Mouse (Mus musculus) intestine, embryonic 15.5 days (tissue): ENCODE data around the gene Arhgap15. TPM values are rescaled to one million over a fixed set of nuclear protein-coding genes. Genes with fewer than 3 reads are reported as not detected.

Experiments used
- ATAC-seq: fragments of 200-750 bp; cut with Nextera tagmentation; 2 replicates; pipeline ENCODE4 v1.8.0; 2017; ENCODE audit warnings: moderate TSS enrichment, moderate library complexity
- H3K27ac ChIP-seq: fragments of 300-500 bp; sonication (generic); 2 replicates; pipeline ENCODE4 v1.5.1; 2015; ENCODE audit warnings: mild to moderate bottlenecking, inconsistent platforms
- H3K27me3 ChIP-seq: fragments of 300-500 bp; sonication (generic); replicated peaks from 2 replicates; pipeline ENCODE4 v1.6.1; 2015; ENCODE audit warnings: inconsistent platforms
- H3K36me3 ChIP-seq: fragments of 300-500 bp; sonication (generic); 2 replicates; pipeline ENCODE4 v1.6.1; 2015; ENCODE audit warnings: inconsistent platforms
- H3K4me1 ChIP-seq: fragments of 300-500 bp; sonication (generic); replicated peaks from 2 replicates; pipeline ENCODE4 v1.6.1; 2015; ENCODE audit warnings: inconsistent platforms
- H3K4me2 ChIP-seq: fragments of 300-500 bp; sonication (generic); replicated peaks from 2 replicates; pipeline ENCODE4 v1.6.1; 2015; ENCODE audit warnings: mild to moderate bottlenecking, inconsistent platforms
- H3K4me3 ChIP-seq: fragments of 300-500 bp; sonication (generic); replicated peaks from 2 replicates; pipeline ENCODE4 v1.5.1; 2015; ENCODE audit warnings: inconsistent platforms
- H3K9ac ChIP-seq: fragments of 300-500 bp; sonication (generic); 2 replicates; pipeline ENCODE4 v1.6.1; 2015; ENCODE audit warnings: inconsistent platforms
- H3K9me3 ChIP-seq: fragments of 300-500 bp; sonication (generic); 2 replicates; pipeline ENCODE4 v1.6.1; 2016; ENCODE audit warnings: inconsistent platforms
- WGBS: fragments of 180-500 bp; shearing (Covaris S2); methylation state at CpG from one replicate; pipeline ENCODE4 v1.1.7; 2015; 5-methylcytosine and 5-hydroxymethylcytosine counted together
- polyA plus RNA-seq: library from polyadenylated mRNA; unstranded; fragments of >200 nt; fragmentation: Nextera tagmentation; extraction: Ambion mirVana; gene quantifications from 2 replicates; pipeline ENCODE4 v1.2.1, GENCODE M21; 2015

The Arhgap15 gene
- polyA plus RNA-seq, 1 experiment from 2014 or later, result 1.6 TPM

DNA sequence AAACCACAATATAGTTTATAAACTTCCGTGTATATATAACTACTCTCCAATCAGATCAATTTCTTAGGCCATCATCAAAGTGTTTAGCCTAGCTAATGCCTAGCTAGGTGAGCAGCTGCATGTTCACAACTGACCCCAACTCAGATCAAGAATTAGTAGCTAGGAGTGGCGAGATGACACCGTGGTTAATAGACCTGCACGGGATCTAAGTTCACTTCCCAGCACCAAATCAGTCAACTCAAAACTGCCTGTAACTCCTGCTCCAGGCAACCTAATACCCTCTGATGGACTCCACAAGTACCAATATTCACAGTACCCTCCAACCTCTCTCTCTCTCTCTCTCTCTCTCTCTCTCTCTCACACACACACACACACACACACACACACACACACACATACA is 570.9 kb downstream of the Arhgap15 start:
- Histone ChIP-seq H3K36me3 (no peaks in the 10 kb centered on the region), H3K27me3 (no peaks in the 10 kb centered on the region), H3K9me3 (no peaks in the 10 kb centered on the region), H3K4me3 (no peak overlapping the region), H3K9ac (no peak overlapping the region), H3K27ac (no peak overlapping the region), H3K4me1 (no peaks in the 10 kb centered on the region), H3K4me2 (no peak overlapping the region)
- WGBS, result 91% methylated on average over 4 of the region's 4 CpGs
- ATAC-seq, result no peak

DNA sequence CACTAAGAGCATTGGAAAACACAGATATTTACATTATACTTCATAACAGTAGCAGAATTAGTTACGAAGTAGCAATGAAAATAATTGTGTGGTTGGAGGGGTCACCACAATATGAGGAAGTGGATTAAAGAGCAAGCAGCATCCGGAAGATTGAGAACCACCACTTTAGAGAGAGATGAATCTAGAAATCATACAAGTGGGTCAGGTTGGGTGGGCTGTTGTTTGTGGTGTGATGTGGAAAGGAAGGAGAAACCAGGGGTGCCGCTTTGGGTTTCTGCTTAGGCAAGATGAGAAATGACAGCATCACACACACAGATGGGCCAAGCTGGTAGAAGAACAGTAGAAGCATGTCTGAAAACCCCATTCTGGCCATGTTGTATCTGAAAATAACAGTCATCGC is 575.2 kb downstream of the Arhgap15 start:
- H3K9me3 ChIP-seq, result no peaks in the 10 kb centered on the region
- ATAC-seq, result no peak
- no peaks in the 10 kb centered on the region for H3K36me3 ChIP-seq
- no peaks in the 10 kb centered on the region for H3K27me3 ChIP-seq
- no peaks in the 10 kb centered on the region for H3K4me1 ChIP-seq
- no peak overlapping the region for H3K9ac ChIP-seq
- WGBS, result 88% methylated on average over 4 of the region's 4 CpGs
- no peak overlapping the region for H3K4me3 ChIP-seq
- no peak overlapping the region for H3K4me2 ChIP-seq
- H3K27ac ChIP-seq, result no peak overlapping the region

DNA sequence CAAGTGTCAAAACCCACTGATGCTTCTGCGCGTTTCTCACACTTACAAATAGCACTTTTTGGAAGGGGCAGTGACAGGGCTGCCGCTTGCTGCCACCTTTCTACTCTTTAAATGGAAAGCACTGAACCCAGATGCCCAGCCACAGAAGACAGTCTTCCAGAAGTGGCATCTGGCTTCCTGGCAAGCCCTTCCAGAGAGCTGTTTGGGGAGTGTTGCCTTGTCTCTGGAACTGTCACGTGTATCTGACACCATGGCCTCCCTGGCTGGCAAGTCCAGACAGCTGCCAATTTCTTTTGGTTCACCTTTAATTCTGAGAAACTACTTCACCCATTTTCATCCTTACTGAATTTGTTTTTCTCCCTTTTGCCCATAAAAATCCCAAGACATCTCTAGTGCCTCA is 584.7 kb downstream of the Arhgap15 start:
- Histone ChIP-seq H3K9me3 (no peaks in the 10 kb centered on the region), H3K27ac (no peak overlapping the region), H3K4me3 (no peak overlapping the region), H3K9ac (no peak overlapping the region), H3K4me1 (no peaks in the 10 kb centered on the region), H3K4me2 (no peak overlapping the region), H3K27me3 (no peaks in the 10 kb centered on the region), H3K36me3 (no peaks in the 10 kb centered on the region)
- 82% methylated on average over 4 of the region's 4 CpGs for WGBS
- no peak for ATAC-seq

DNA sequence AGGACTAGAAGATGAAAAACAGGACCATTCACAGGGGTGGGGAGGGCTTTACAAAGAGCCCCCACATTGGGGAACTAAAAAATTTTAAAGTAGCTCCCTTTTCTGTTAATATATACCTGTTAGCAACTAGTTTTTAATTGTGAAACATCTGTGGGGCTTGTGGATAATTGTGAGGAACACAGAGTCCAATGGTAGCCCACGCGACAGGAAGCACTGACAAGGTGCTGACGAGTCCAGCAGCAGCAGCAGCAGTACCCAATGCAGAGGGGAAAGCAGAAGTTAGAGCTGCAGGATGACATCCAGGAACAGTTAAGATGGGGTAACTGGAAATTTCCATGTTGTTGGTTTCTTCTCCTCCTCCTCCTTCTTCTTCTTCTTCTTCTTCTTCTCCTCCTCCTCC is 585.4 kb downstream of the Arhgap15 start:
- Histone ChIP-seq H3K4me3 (no peak overlapping the region), H3K27ac (no peak overlapping the region)

DNA sequence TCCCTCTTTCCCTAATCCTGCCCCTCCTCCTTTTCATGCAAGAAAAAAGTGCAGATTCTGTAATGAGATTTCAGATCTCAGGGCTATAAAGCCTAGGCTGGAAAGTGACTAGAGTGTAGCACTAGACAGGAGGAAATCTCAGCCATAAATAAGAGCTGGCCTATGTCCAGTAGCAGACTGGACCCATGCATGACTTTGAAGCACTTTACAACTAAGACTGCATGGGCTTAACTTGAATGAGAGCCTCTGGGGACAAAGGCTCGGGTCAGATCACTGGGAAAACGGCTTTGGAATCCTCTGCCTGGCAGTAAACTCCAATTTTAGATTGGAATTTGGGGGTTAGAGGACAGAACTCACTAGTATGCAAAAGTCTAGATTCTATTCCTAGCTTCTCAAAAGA is 585.9 kb downstream of the Arhgap15 start:
- Histone ChIP-seq H3K36me3 (no peaks in the 10 kb centered on the region), H3K9ac (no peak overlapping the region), H3K9me3 (no peaks in the 10 kb centered on the region), H3K4me3 (no peak overlapping the region), H3K27ac (no peak overlapping the region), H3K27me3 (no peaks in the 10 kb centered on the region), H3K4me1 (no peaks in the 10 kb centered on the region), H3K4me2 (no peak overlapping the region)
- WGBS, result 39% methylated on average over 2 of the region's 2 CpGs
- ATAC-seq, result no peak

More for the DNA sequence above, 585.4 kb downstream of the Arhgap15 start:
- Histone ChIP-seq H3K27me3 (no peaks in the 10 kb centered on the region), H3K36me3 (no peaks in the 10 kb centered on the region), H3K9ac (no peak overlapping the region), H3K4me2 (no peak overlapping the region), H3K9me3 (no peaks in the 10 kb centered on the region), H3K4me1 (no peaks in the 10 kb centered on the region)
- WGBS, result 76% methylated on average over 3 of the region's 3 CpGs
- ATAC-seq, result no peak

DNA sequence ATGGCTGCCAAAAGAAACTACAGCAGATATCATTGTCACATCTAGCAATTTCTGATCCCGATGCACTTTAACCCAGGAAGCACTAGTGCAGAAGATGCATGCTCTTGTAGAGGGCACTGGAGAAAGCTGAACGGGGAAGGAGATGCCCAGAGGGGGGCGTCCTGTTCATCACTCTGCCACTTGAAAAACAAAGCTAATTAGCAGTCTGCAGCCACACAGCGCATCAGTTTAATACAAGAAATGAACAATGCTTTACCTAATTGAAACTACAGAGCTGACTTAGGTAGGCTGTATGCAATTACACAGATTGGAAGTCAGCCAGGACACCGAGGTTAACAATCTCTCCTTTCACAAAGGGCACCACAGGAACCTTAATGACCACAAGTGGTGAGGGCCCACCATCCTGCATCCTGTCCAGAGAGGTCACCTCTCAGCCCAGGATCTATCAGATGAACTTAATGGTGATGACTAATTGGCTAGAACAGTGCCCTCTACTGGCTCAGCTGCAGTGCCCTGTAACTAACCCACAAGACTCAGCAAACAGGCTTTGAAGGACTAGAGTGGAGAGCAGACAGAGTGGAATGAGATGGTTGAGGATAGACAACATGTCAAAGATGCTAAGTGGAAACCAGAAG is 588.2 kb downstream of the Arhgap15 start:
- Histone ChIP-seq H3K4me3 (no peak overlapping the region), H3K4me2 (no peak overlapping the region), H3K4me1 (peaks cover 3% of the 10 kb centered on the region; the same call in 1 of the 2 replicates), H3K27me3 (no peaks in the 10 kb centered on the region), H3K9me3 (no peaks in the 10 kb centered on the region), H3K9ac (no peak overlapping the region), H3K27ac (no peak overlapping the region), H3K36me3 (no peaks in the 10 kb centered on the region)
- ATAC-seq, result no peak
- WGBS, result 80% methylated on average over 5 of the region's 5 CpGs

DNA sequence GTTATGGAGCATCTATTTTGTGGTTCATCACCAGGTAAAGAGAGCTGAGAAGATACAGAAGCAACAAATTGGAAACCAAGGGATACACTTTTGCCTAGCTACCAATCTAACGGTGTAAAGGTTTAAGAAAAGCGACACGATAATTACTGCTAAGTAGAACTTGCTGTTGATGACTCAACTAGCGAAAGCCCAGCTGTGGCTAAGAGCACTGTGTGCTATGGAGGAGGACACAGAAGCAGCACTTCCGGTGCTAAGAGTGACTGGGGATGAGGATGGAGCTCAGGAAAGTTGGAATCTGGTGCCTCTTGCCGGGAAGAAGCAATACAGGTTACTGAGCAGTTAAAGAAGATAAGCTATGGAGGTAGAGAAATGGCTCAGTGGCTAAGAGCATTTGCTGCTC is 589.8 kb downstream of the Arhgap15 start:
- H3K4me2 ChIP-seq, result no peak overlapping the region
- H3K4me1 ChIP-seq, result peaks cover 3% of the 10 kb centered on the region; the same call in 1 of the 2 replicates
- H3K27ac ChIP-seq, result no peak overlapping the region
- no peaks in the 10 kb centered on the region for H3K36me3 ChIP-seq
- WGBS, result 90% methylated on average over 6 of the region's 6 CpGs
- no peaks in the 10 kb centered on the region for H3K27me3 ChIP-seq
- no peak overlapping the region for H3K4me3 ChIP-seq
- no peaks in the 10 kb centered on the region for H3K9me3 ChIP-seq
- no peak overlapping the region for H3K9ac ChIP-seq
- no peak for ATAC-seq

DNA sequence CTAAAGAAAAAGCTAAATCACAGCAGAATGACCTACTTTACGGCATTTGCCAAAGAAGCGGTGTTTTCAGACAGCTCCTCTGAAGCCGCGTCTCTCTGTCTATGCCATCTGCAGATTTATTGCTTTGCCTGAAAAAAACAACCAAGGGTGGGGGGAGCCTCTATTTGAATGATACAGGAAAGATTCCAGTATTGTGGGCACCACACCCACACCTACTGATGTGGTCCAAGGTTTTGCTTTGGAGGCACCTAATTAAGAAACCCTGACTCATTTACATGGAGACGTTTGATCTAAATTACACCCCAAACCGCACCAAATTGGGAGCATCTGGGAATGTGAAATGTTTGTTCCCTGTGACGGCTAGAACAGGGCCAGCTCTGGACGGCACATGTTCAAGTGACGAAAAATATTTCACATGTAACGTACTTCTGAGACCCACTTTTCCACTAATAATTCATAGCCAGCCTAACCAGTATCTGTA is 592.5 kb downstream of the Arhgap15 start:
- Histone ChIP-seq H3K4me1 (peaks cover 3% of the 10 kb centered on the region; the same call in 1 of the 2 replicates), H3K36me3 (no peaks in the 10 kb centered on the region), H3K9me3 (no peaks in the 10 kb centered on the region), H3K27me3 (no peaks in the 10 kb centered on the region), H3K27ac (no peak overlapping the region), H3K9ac (no peak overlapping the region), H3K4me2 (no peak overlapping the region), H3K4me3 (no peak overlapping the region)
- 71% methylated on average over 10 of the region's 10 CpGs for WGBS
- ATAC-seq, result no peak

DNA sequence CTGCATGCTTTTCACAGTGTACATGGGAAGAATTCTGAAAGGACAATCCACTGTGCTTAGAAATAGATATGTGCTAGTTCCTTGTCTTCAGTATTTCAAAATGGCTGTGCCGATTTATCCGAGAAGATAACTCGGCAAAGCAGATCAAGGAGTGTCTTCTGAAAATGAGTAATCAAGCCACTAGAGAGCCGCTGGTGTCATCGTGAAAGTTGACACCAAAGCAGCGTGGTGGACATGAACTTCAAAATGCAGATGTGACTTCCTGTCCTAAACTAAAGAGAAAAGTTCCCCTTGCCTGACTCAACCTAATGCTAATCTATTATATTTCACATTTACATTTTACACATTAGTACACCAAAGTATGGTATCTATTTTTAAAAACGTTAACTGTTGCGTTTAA is 596.2 kb downstream of the Arhgap15 start:
- Histone ChIP-seq H3K9me3 (no peaks in the 10 kb centered on the region), H3K36me3 (no peaks in the 10 kb centered on the region), H3K4me2 (no peak overlapping the region), H3K27me3 (no peaks in the 10 kb centered on the region), H3K4me1 (peaks cover 3% of the 10 kb centered on the region; the same call in 1 of the 2 replicates), H3K27ac (no peak overlapping the region), H3K9ac (no peak overlapping the region), H3K4me3 (no peak overlapping the region)
- no peak for ATAC-seq
- 93% methylated on average over 8 of the region's 8 CpGs for WGBS

DNA sequence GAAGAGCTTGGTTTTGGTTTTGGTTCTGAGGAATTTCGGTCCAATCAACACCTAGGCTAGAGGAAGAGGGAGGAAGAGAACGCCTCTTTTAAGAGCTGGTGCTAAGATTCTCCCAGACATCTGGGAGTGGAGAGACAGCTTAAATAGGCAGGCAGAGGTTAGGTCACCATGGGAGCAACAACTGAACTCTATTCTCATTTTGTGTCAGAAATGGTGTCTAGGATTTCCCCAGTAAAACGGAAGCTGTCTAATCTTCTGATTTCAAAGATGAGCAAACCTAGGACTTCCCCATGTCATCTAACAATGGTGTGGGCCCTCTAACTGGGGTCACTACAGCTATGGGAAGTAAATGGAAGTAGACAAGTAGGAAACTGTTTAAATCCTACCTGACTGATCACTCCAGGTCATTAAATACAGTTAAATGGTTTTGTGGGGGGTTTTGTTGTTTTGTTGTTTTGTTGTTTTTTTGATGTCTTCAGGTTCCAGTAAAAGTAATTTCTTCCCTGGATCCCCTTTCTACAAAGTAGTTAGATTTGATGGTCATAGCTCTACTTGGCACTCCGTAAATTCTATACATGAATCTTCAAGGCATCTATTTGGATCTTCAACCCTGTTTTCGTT is 596.8 kb downstream of the Arhgap15 start:
- no peak overlapping the region for H3K4me2 ChIP-seq
- no peaks in the 10 kb centered on the region for H3K27me3 ChIP-seq
- peaks cover 3% of the 10 kb centered on the region; the same call in 1 of the 2 replicates for H3K4me1 ChIP-seq
- H3K9me3 ChIP-seq, result no peaks in the 10 kb centered on the region
- ATAC-seq, result no peak
- H3K36me3 ChIP-seq, result no peaks in the 10 kb centered on the region
- H3K9ac ChIP-seq, result no peak overlapping the region
- no peak overlapping the region for H3K4me3 ChIP-seq
- no peak overlapping the region for H3K27ac ChIP-seq
- 93% methylated on average over 5 of the region's 5 CpGs for WGBS

DNA sequence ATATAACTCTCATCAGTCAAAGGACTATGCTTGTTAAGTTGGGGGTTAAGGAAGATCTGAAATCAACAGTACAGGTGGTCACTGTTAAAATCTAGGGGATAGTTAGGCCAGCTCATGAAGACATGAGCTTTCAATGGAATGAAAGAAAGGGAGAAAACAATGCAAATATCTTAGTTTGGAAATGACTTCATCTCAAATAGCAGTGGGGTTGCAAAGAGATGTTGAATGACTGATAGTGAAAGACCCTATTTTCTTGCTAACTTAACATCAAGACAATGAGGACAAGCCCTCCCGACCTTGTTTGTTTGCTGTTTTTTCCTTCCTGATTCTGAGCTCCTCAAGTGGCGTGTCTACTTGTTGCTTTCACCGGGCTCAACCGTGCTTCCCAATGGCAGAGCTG is 597.6 kb downstream of the Arhgap15 start:
- Histone ChIP-seq H3K27me3 (no peaks in the 10 kb centered on the region), H3K9ac (no peak overlapping the region), H3K9me3 (no peaks in the 10 kb centered on the region), H3K27ac (no peak overlapping the region), H3K4me1 (peaks cover 3% of the 10 kb centered on the region; the same call in 1 of the 2 replicates), H3K4me2 (no peak overlapping the region), H3K4me3 (no peak overlapping the region), H3K36me3 (no peaks in the 10 kb centered on the region)
- ATAC-seq, result no peak
- 76% methylated on average over 4 of the region's 4 CpGs for WGBS

DNA sequence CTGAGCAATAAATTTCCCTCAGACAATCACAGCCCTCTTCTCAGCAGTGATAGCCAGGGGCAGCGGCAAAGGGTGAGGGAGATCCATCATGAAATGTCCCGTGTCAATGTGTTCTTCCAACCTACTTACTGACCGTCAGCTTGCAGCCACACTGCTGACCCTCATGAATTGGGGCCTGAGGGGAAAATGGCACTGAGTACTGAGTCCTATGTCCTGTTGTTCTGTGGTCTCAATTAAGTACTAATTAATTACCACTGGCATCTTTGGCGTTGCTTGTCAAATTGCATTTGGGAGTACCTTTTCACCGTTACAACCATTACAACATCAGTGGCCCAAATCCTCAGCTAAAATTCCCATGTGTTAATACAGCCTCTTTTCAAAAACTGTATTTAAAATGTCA is 599.2 kb downstream of the Arhgap15 start:
- no peaks in the 10 kb centered on the region for H3K9me3 ChIP-seq
- no peak for ATAC-seq
- H3K36me3 ChIP-seq, result no peaks in the 10 kb centered on the region
- no peak overlapping the region for H3K9ac ChIP-seq
- 76% methylated on average over 5 of the region's 5 CpGs for WGBS
- no peak overlapping the region for H3K27ac ChIP-seq
- no peak overlapping the region for H3K4me2 ChIP-seq
- H3K4me3 ChIP-seq, result no peak overlapping the region
- no peaks in the 10 kb centered on the region for H3K4me1 ChIP-seq
- H3K27me3 ChIP-seq, result no peaks in the 10 kb centered on the region

DNA sequence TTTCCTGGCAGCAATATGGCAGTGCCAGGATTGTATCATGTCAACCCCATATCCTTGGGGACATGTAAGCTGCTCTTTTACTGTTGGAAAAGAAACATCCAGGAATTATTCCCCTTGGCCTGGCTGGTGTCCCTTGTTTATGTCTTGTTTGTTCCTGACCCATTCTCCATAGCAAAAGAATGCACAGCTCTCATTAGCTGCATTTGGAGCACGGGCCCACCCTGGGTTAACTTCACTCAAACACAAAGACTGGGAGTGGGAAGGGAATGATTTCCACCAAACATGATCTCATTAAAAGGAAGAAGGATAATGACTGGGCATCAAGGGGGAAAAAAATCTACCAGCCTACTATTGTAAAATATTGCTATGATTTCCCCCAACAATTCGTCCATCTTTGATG is 600.5 kb downstream of the Arhgap15 start:
- no peaks in the 10 kb centered on the region for H3K27me3 ChIP-seq
- H3K9me3 ChIP-seq, result no peaks in the 10 kb centered on the region
- H3K4me2 ChIP-seq, result no peak overlapping the region
- H3K27ac ChIP-seq, result no peak overlapping the region
- no peak overlapping the region for H3K9ac ChIP-seq
- ATAC-seq, result no peak
- H3K36me3 ChIP-seq, result no peaks in the 10 kb centered on the region
- H3K4me3 ChIP-seq, result no peak overlapping the region
- WGBS, result 79% methylated on average over 2 of the region's 2 CpGs
- H3K4me1 ChIP-seq, result no peaks in the 10 kb centered on the region
